Mouse (Mus musculus) gastrocnemius, adult 2 months (tissue): ENCODE results near the gene Gm11492. TPM values are rescaled to one million over a fixed set of nuclear protein-coding genes. Genes with fewer than 3 reads are reported as not detected.
A peak's percentile ranks its signal among the peaks of the same experiment; 100 is the strongest.

Experiments
- DNase-seq: peaks from one replicate; pipeline ENCODE4 v3.0.0; 2022
- H3K27ac ChIP-seq: fragments of 200-600 bp; 2 replicates; pipeline ENCODE4 v1.8.1; 2022; ENCODE audit warnings: mild to moderate bottlenecking
- H3K4me3 ChIP-seq: fragments of 200-600 bp; 2 replicates; pipeline ENCODE4 v1.8.1; 2022; ENCODE audit warnings: mild to moderate bottlenecking, moderate library complexity
- CTCF ChIP-seq: fragments of 200-600 bp; IDR thresholded peaks from 2 replicates; pipeline ENCODE4 v1.8.1; 2022; ENCODE audit warnings: antibody characterized with exemption, mild to moderate bottlenecking, moderate library complexity
- intact Hi-C: fragments of 180-260 bp; cut with DNase I; formaldehyde crosslinking; loops from one replicate; pipeline ENCODE4 v1.15.1; 2025
- total RNA-seq, 2 experiments: library from RNA; stranded (reverse); gene quantifications; 2 replicates each; pipeline ENCODE4 v1.2.3; 2021

The Gm11492 gene
- total RNA-seq, 2 experiments from 2014 or later = not detected

GRCm38 (mm10) chr11:87581933-87582710 lies 15.7 kb downstream of the Gm11492 start:
- no peak for TF ChIP-seq CTCF
- DNase-seq = no peak
- Histone ChIP-seq H3K27ac (peak overlapping the region; percentile 53), H3K4me3 (peak overlapping the region; percentile 92)
- intact Hi-C loops = no loop called here

GRCm38 (mm10) chr11:87583291-87584034 lies 17.0 kb downstream of the Gm11492 start:
- no peak for TF ChIP-seq CTCF
- intact Hi-C loops = no loop called here
- no peak for DNase-seq
- peak overlapping the region; percentile 24 for H3K4me3 ChIP-seq
- peak overlapping the region; percentile 80 for H3K27ac ChIP-seq

GRCm38 (mm10) chr11:87584711-87585505 lies 18.5 kb downstream of the Gm11492 start:
- DNase-seq = peak; percentile 70
- TF ChIP-seq CTCF = no peak
- Histone ChIP-seq H3K4me3 (peak overlapping the region; percentile 11), H3K27ac (peak overlapping the region; percentile 80)
- intact Hi-C loops = no loop called here

GRCm38 (mm10) chr11:87587211-87587874 lies 20.9 kb downstream of the Gm11492 start:
- intact Hi-C loops = no loop called here
- no peak for DNase-seq
- Histone ChIP-seq H3K27ac (no peak overlapping the region), H3K4me3 (no peak overlapping the region)
- no peak for TF ChIP-seq CTCF

- Histone ChIP-seq H3K4me3 (peak overlapping the region; percentile 87), H3K27ac (peak overlapping the region; percentile 96; the same call in 1 of the 2 replicates)
- DNase-seq = no peak
- no peak for TF ChIP-seq CTCF
- intact Hi-C loops = loop anchor here (5.0 kb wide), 2 partner anchors 148 to 167 kb away; partner anchors contain the start of gene Supt4a
These were observed 23.2 kb downstream of the Gm11492 start for GRCm38 (mm10) chr11:87589605-87590004.

- DNase-seq = peak; percentile 62
- Histone ChIP-seq H3K27ac (peak overlapping the region; percentile 96), H3K4me3 (peak overlapping the region; percentile 87)
- intact Hi-C loops = loop anchor here (5.0 kb wide), 2 partner anchors 146 to 169 kb away; partner anchors contain the start of gene Supt4a
- TF ChIP-seq CTCF = no peak
These were observed 24.5 kb downstream of the Gm11492 start for GRCm38 (mm10) chr11:87590841-87591525.

GRCm38 (mm10) chr11:87591526-87592353 lies 25.3 kb downstream of the Gm11492 start, which contains the start of gene Mtmr4:
TSS of gene Mtmr4 (plus strand) at chr11:87592162.
- Histone ChIP-seq H3K4me3 (peak within 1 kb of the TSS; percentile 87), H3K27ac (peak within 1 kb of the TSS; percentile 96)
- DNase-seq = peak; percentile 100
- no peak for TF ChIP-seq CTCF
- intact Hi-C loops = loop anchor here (5.0 kb wide), 2 partner anchors 146 to 169 kb away; partner anchors contain the start of gene Supt4a

GRCm38 (mm10) chr11:87592354-87592695 lies 25.9 kb downstream of the Gm11492 start:
- Histone ChIP-seq H3K27ac (peak overlapping the region; percentile 96), H3K4me3 (peak overlapping the region; percentile 78)
- no peak for DNase-seq
- TF ChIP-seq CTCF = peak; percentile 38; the same call in 1 of the 2 replicates
- intact Hi-C loops = loop anchor here (5.0 kb wide), 2 partner anchors 145 to 170 kb away; partner anchors contain the start of gene Supt4a

- Histone ChIP-seq H3K27ac (peak overlapping the region; percentile 96), H3K4me3 (peak overlapping the region; percentile 78)
- DNase-seq = no peak
- intact Hi-C loops = loop anchor here (5.0 kb wide), 2 partner anchors 144 to 171 kb away; partner anchors contain the start of gene Supt4a
- no peak for TF ChIP-seq CTCF
These were observed 26.5 kb downstream of the Gm11492 start for GRCm38 (mm10) chr11:87592713-87593598.
